Mouse (Mus musculus) midbrain, embryonic 13.5 days (tissue): ENCODE data around the gene Keap1. TPM values are rescaled to one million over a fixed set of nuclear protein-coding genes. Genes with fewer than 3 reads are reported as not detected.

Experiments
- ATAC-seq: fragments of 200-750 bp; cut with Nextera tagmentation; 2 replicates; pipeline ENCODE4 v1.8.0; 2017; ENCODE audit warnings: mild to moderate bottlenecking, moderate TSS enrichment, moderate library complexity
- H3K27ac ChIP-seq: fragments of 300-500 bp; sonication (generic); 2 replicates; pipeline ENCODE4 v1.5.1; 2015; ENCODE audit warnings: inconsistent platforms, mild to moderate bottlenecking, moderate library complexity
- H3K27me3 ChIP-seq: fragments of 300-500 bp; sonication (generic); 2 replicates; pipeline ENCODE4 v1.6.1; 2015; ENCODE audit warnings: mild to moderate bottlenecking, inconsistent platforms
- H3K36me3 ChIP-seq: fragments of 300-500 bp; sonication (generic); 2 replicates; pipeline ENCODE4 v1.6.1; 2015; ENCODE audit warnings: mild to moderate bottlenecking, inconsistent platforms
- H3K4me1 ChIP-seq: fragments of 300-500 bp; sonication (generic); replicated peaks from 2 replicates; pipeline ENCODE4 v1.6.1; 2015; ENCODE audit warnings: inconsistent platforms
- H3K4me2 ChIP-seq: fragments of 300-500 bp; sonication (generic); replicated peaks from 2 replicates; pipeline ENCODE4 v1.6.1; 2015; ENCODE audit warnings: moderate library complexity, mild to moderate bottlenecking, inconsistent platforms
- H3K4me3 ChIP-seq: fragments of 300-500 bp; sonication (generic); replicated peaks from 2 replicates; pipeline ENCODE4 v1.5.1; 2015; ENCODE audit warnings: mild to moderate bottlenecking, inconsistent platforms
- H3K9ac ChIP-seq: fragments of 300-500 bp; sonication (generic); replicated peaks from 2 replicates; pipeline ENCODE4 v1.6.1; 2015; ENCODE audit warnings: mild to moderate bottlenecking, inconsistent platforms
- H3K9me3 ChIP-seq: fragments of 300-500 bp; sonication (generic); 2 replicates; pipeline ENCODE4 v1.6.1; 2016; ENCODE audit warnings: mild to moderate bottlenecking, inconsistent platforms
- WGBS: fragments of 180-500 bp; shearing (Covaris S2); methylation state at CpG from one replicate; pipeline ENCODE4 v1.1.7; 2015; 5-methylcytosine and 5-hydroxymethylcytosine counted together
- polyA plus RNA-seq: library from polyadenylated mRNA; unstranded; fragments of >200 nt; fragmentation: Nextera tagmentation; extraction: Ambion mirVana; gene quantifications from 2 replicates; pipeline ENCODE4 v1.2.1, GENCODE M21; 2015

Keap1 gene
- polyA plus RNA-seq, 1 experiment from 2014 or later, result 61.9 TPM

- WGBS, result 50% methylated on average over 2 of the region's 2 CpGs
- H3K4me2 ChIP-seq, result no peak overlapping the region; the same call in 1 of the 2 replicates
Observed at GRCm38 (mm10) chr9:21184733-21185132, 54.4 kb downstream of the Keap1 start.

GRCm38 (mm10) chr9:21183905-21184413 lies 55.2 kb downstream of the Keap1 start:
- WGBS, result 7% methylated on average over 34 of the region's 34 CpGs
- Histone ChIP-seq H3K4me3 (no peak overlapping the region), H3K27me3 (peaks cover 57% of the 10 kb centered on the region)

More at GRCm38 (mm10) chr9:21184733-21185132, 54.4 kb downstream of the Keap1 start:
- Histone ChIP-seq H3K9ac (no peak overlapping the region), H3K4me1 (peaks cover 6% of the 10 kb centered on the region; the same call in 1 of the 2 replicates), H3K27me3 (peaks cover 57% of the 10 kb centered on the region), H3K9me3 (no peaks in the 10 kb centered on the region), H3K4me3 (no peak overlapping the region), H3K27ac (no peak overlapping the region), H3K36me3 (no peaks in the 10 kb centered on the region)
- ATAC-seq, result no peak

GRCm38 (mm10) chr9:21183421-21183820 lies 55.7 kb downstream of the Keap1 start:
- Histone ChIP-seq H3K27me3 (peaks cover 57% of the 10 kb centered on the region), H3K9me3 (no peaks in the 10 kb centered on the region), H3K9ac (no peak overlapping the region), H3K4me1 (peaks cover 6% of the 10 kb centered on the region; the same call in 1 of the 2 replicates), H3K4me2 (no peak overlapping the region), H3K36me3 (no peaks in the 10 kb centered on the region), H3K4me3 (no peak overlapping the region), H3K27ac (no peak overlapping the region)
- 85% methylated on average over 6 of the region's 6 CpGs for WGBS
- ATAC-seq, result no peak

More at GRCm38 (mm10) chr9:21183905-21184413, 55.2 kb downstream of the Keap1 start:
- H3K4me1 ChIP-seq, result peaks cover 6% of the 10 kb centered on the region; the same call in 1 of the 2 replicates
- no peak for ATAC-seq
- peak overlapping the region; percentile 32 for H3K4me2 ChIP-seq
- no peak overlapping the region for H3K9ac ChIP-seq
- no peaks in the 10 kb centered on the region for H3K36me3 ChIP-seq
- no peak overlapping the region for H3K27ac ChIP-seq
- no peaks in the 10 kb centered on the region for H3K9me3 ChIP-seq

- WGBS, result 7% methylated on average over 48 of the region's 48 CpGs
- Histone ChIP-seq H3K9me3 (no peaks in the 10 kb centered on the region), H3K4me3 (peak overlapping the region; percentile 11; the same call in 1 of the 2 replicates), H3K4me1 (peaks cover 6% of the 10 kb centered on the region; the same call in 1 of the 2 replicates), H3K27me3 (peaks cover 57% of the 10 kb centered on the region), H3K36me3 (no peaks in the 10 kb centered on the region), H3K4me2 (peak overlapping the region; percentile 22; the same call in 1 of the 2 replicates), H3K27ac (no peak overlapping the region), H3K9ac (no peak overlapping the region)
- no peak for ATAC-seq
Observed at GRCm38 (mm10) chr9:21181421-21182220, 57.5 kb downstream of the Keap1 start.

- ATAC-seq, result no peak
Observed at GRCm38 (mm10) chr9:21180841-21181240, 58.3 kb downstream of the Keap1 start.

GRCm38 (mm10) chr9:21180402-21180801 lies 58.8 kb downstream of the Keap1 start:
- H3K36me3 ChIP-seq, result no peaks in the 10 kb centered on the region
- H3K9me3 ChIP-seq, result no peaks in the 10 kb centered on the region
- H3K4me2 ChIP-seq, result no peak overlapping the region
- no peak overlapping the region for H3K4me3 ChIP-seq
- peak; percentile 40; the same call in 1 of the 2 replicates for ATAC-seq
- H3K4me1 ChIP-seq, result peaks cover 6% of the 10 kb centered on the region; the same call in 1 of the 2 replicates
- H3K27ac ChIP-seq, result no peak overlapping the region
- H3K9ac ChIP-seq, result no peak overlapping the region; the same call in 1 of the 2 replicates
- WGBS, result 62% methylated on average over 4 of the region's 4 CpGs
- H3K27me3 ChIP-seq, result peaks cover 52% of the 10 kb centered on the region

More at GRCm38 (mm10) chr9:21180841-21181240, 58.3 kb downstream of the Keap1 start:
- no peaks in the 10 kb centered on the region for H3K9me3 ChIP-seq
- H3K4me1 ChIP-seq, result peaks cover 6% of the 10 kb centered on the region; the same call in 1 of the 2 replicates
- no peak overlapping the region for H3K9ac ChIP-seq
- peaks cover 56% of the 10 kb centered on the region for H3K27me3 ChIP-seq
- no peak overlapping the region for H3K27ac ChIP-seq
- 57% methylated on average over 1 of the region's 1 CpGs for WGBS
- H3K36me3 ChIP-seq, result no peaks in the 10 kb centered on the region
- no peak overlapping the region for H3K4me2 ChIP-seq
- H3K4me3 ChIP-seq, result no peak overlapping the region

Other genes with a start within 250 kb of the Keap1 start
- 98.1 and 102 TPM in 2 replicates for gene Mrpl4, start 236.6 kb downstream of the Keap1 start, polyA plus RNA-seq
- 2.9 and 3.9 TPM in 2 replicates for gene Icam1, start 223.4 kb downstream of the Keap1 start, polyA plus RNA-seq
- 0.23 TPM in 2 replicates for gene Icam4, start 210.0 kb downstream of the Keap1 start, polyA plus RNA-seq
- gene Icam5, start 207.3 kb downstream of the Keap1 start, polyA plus RNA-seq, result 0.32 and 0.34 TPM in 2 replicates
- 1.8 and 2.0 TPM in 2 replicates for gene Zglp1, start 172.3 kb downstream of the Keap1 start, polyA plus RNA-seq
- 1.0 and 1.2 TPM in 2 replicates for gene Gm49373, start 166.3 kb downstream of the Keap1 start, polyA plus RNA-seq
- 54.4 and 54.8 TPM in 2 replicates for gene Fdx1l, start 165.7 kb downstream of the Keap1 start, polyA plus RNA-seq
- 1.6 and 1.8 TPM in 2 replicates for gene Gm38431, start 147.4 kb downstream of the Keap1 start, polyA plus RNA-seq
- gene Raver1, start 147.4 kb downstream of the Keap1 start, polyA plus RNA-seq, result 33.4 and 40.7 TPM in 2 replicates
- 11.5 and 12.2 TPM in 2 replicates for gene Tyk2, start 108.1 kb downstream of the Keap1 start, polyA plus RNA-seq
- gene Cdc37, start 89.4 kb downstream of the Keap1 start, polyA plus RNA-seq, result 233 TPM in 2 replicates
- gene Pde4a, start 73.6 kb downstream of the Keap1 start, polyA plus RNA-seq, result 20.1 and 20.2 TPM in 2 replicates
- gene S1pr5, start 9.1 kb upstream of the Keap1 start, polyA plus RNA-seq, result 1.1 and 1.6 TPM in 2 replicates
- 55.3 and 57.8 TPM in 2 replicates for gene Atg4d, start 25.9 kb upstream of the Keap1 start, polyA plus RNA-seq
- gene Kri1, start 48.6 kb upstream of the Keap1 start, polyA plus RNA-seq, result 20.3 and 21.6 TPM in 2 replicates
- gene Cdkn2d, start 52.0 kb upstream of the Keap1 start, polyA plus RNA-seq, result 79.6 and 81.3 TPM in 2 replicates
- gene Ap1m2, start 73.0 kb upstream of the Keap1 start, polyA plus RNA-seq, result 0.23 and 0.34 TPM in 2 replicates
- 61.6 and 63.1 TPM in 2 replicates for gene Slc44a2, start 81.3 kb upstream of the Keap1 start, polyA plus RNA-seq
- gene Ilf3, start 128.5 kb upstream of the Keap1 start, polyA plus RNA-seq, result 312 and 327 TPM in 2 replicates
- 52.3 and 53.0 TPM in 2 replicates for gene Qtrt1, start 172.5 kb upstream of the Keap1 start, polyA plus RNA-seq
- 66.9 and 71.8 TPM in 2 replicates for gene Dnm2, start 185.5 kb upstream of the Keap1 start, polyA plus RNA-seq